Mouse (Mus musculus): ENCODE data around the gene Prkag1. TPM values are rescaled to one million over a fixed set of nuclear protein-coding genes. Genes with fewer than 3 reads are reported as not detected.

Prkag1 gene
- 114 TPM in 2 replicates for polyA plus RNA-seq (2016; fragmentation: Nextera tagmentation; extraction: Ambion mirVana)

DNA sequence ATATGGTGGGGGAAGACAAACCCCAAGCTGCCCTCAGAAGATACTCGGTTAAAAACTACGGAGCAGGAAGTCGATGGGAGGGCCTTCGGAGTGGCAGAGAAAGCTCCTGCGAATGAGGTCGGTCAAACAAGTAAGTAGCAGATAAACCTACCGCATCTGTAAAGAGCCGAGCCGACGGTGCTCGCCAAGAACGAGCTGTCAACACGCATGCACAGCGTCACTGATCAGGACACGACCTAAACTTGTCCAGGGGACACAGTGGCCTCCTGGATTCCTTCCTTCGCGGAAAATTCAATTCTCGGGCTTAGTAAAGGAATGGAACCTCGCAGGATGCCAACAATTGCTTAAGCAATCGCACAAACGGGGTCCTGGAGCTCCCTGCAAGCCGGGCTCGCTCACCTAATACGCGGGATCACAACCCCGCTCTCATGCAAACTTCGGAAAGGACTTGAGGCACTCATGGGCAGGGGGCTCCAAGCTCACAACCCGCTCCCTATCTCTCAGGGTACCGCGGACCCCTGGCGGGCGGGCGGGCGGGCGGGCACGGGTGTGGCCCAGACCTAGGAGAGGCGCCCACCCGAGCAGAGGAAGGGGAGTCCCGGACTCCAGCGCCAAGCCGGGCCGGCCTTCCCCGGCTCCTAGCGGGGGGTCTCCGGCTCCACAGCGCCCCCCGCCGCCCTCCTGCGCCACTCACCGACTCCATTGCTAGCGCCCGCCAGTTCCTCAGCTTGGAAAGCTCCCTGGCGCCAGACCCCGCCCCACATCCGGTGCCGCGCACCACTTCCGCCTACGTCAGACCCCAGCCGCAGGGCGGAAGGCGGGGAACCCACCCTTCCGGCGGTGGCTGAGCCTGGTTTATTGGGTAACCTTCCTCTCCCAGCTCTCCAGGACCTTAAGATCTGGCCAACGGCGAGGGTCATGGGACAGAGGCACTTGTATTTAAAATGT, at the start of gene Prkag1:
Prkag1 (minus strand) TSS at position 786 of the 948 bp plus-strand sequence.
- H3K36me3 ChIP-seq = peaks cover 49% of the 10 kb centered on the region
- H3K9ac ChIP-seq = peak within 1 kb of the TSS; percentile 95
- under 1% methylated on average over 63 of the region's 66 CpGs for WGBS (ENCODE audit: insufficient replicate concordance)
- H3K27ac ChIP-seq = peak within 1 kb of the TSS; percentile 99
- no peaks in the 10 kb centered on the region for H3K27me3 ChIP-seq (replicated peaks)
- peak; percentile 82 for ATAC-seq
- H3K9me3 ChIP-seq (replicated peaks) = no peaks in the 10 kb centered on the region
- H3K4me2 ChIP-seq = peak within 1 kb of the TSS; percentile 77
- H3K4me3 ChIP-seq = peak within 1 kb of the TSS; percentile 83
- H3K4me1 ChIP-seq = peaks cover 81% of the 10 kb centered on the region

DNA sequence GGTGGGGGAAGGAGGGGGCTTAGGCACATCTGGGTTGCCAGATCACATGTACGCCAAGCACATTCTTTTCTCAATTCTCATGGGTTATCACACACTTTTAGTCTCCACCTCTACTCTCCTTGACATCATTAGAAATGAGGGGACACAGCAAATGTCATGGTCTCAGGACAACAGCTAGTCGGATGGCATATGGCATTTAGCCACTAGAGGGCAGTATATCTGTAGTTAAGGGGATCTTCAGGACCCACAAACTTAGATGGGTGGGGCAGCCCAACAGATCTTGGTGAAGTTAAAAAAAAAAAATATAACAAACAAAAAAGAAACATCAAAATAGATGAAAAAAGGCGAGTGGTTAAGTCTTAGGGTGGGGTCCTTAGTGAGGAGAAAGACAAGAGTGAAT, 46.0 kb upstream of the Prkag1 start:
- ATAC-seq = no peak
- 10% methylated on average over 3 of the region's 3 CpGs for WGBS (ENCODE audit: insufficient replicate concordance)
- Histone ChIP-seq H3K9ac (no peak overlapping the region), H3K4me1 (peaks cover 48% of the 10 kb centered on the region), H3K9me3 (replicated peaks) (no peaks in the 10 kb centered on the region), H3K27ac (no peak overlapping the region), H3K36me3 (no peaks in the 10 kb centered on the region), H3K27me3 (replicated peaks) (no peaks in the 10 kb centered on the region), H3K4me3 (no peak overlapping the region), H3K4me2 (no peak overlapping the region)

DNA sequence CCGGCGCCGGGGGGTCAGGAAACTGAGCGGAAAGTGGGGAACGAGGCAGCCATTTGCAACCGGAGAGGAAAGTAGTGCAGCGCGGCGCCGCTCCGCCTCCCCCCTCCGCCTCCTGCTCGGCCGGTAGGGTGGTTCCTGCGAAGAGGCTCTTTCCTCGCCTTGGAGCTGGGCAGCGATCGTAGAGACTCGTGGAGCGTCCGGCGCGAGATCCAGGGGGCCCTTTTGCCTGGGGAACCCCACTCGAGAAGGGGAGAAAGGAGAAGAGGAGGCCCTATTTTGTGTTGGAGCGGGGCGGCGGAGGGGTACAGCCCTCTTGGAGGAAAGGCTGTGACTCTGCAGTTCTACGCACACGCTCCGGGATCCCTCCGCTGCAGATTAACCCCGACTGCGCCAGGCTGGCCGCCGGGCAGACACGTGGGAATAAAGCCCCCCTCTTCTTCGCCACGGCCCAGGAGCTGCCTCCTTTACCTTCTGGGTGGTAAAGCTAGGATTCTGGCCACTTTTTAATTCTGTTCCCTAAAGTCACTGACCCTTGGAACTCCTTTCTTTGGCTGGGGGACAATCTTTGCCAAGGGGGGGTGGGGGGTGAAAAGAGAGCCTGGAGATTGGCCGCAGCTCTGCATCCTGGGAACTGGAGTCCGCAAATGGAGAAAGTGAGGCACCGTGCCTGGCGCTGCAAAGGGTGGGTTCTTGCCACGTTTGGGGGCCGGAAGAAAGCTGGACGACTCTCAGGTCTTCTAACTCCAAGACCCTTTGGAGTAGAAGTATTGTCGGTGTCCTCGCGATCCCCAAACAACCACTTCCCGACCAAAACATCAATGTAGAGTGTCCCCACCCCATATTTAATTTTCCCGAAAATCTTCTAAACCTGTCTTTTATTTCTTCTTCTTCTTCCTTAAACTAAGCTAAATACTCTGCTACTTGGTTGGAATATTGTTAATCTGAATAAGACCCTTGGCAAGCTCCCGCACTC, 40.9 kb upstream of the Prkag1 start:
- Histone ChIP-seq H3K4me1 (peaks cover 51% of the 10 kb centered on the region), H3K27me3 (replicated peaks) (no peaks in the 10 kb centered on the region), H3K9ac (peak overlapping the region; percentile 99), H3K9me3 (replicated peaks) (no peaks in the 10 kb centered on the region), H3K27ac (peak overlapping the region; percentile 95), H3K4me3 (peak overlapping the region; percentile 99), H3K36me3 (peaks cover 1% of the 10 kb centered on the region), H3K4me2 (peak overlapping the region; percentile 96)
- peak; percentile 75 for ATAC-seq
- WGBS (ENCODE audit: insufficient replicate concordance) = 2% methylated on average over 51 of the region's 51 CpGs

DNA sequence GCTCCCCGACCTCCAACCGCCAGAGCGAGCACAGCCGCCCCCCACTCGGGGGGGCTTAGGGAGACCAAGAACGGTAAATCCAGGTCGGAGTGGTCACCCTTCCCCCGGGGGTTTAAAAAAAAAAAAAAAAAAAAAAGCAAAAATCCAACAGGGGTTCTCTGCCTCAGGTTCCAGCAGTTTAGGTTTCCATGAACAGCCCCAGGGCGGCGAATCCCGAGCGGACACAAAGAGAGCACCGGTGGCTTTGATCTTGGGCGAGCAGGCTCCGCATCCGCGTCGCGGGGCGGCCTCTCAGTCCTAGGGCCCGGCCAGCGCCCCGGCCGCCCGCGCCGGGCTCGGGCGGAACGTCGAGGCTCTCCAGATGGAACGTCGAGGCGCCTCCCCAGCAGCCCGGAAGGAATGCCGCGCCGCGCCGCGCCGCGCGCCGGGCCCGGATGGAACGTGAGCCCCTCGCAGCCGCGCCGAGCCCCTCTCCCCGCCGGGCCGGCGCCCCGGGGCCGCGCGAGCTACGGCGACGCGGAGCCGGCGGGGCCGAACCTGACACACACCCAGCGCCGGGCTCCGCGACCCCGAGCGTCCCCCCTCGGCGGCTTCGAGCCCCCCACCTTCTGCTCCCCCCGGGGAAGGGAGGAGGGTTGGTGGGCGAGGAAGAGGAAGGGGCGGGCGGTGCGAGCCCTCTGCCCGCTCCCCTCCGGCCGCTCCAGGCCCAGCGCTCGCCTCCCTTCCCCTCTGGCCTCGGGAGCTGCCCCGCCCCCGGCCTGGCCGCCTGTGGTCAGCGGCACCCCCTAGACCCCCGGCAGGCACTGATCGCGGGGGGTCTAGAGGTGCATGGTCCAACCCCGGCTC, 40.0 kb upstream of the Prkag1 start, which contains the start of gene Kmt2d:
Kmt2d (minus strand) TSS at position 135 of the 846 bp plus-strand sequence.
- H3K27ac ChIP-seq = peak within 1 kb of the TSS; percentile 95
- H3K4me3 ChIP-seq = peak within 1 kb of the TSS; percentile 99
- under 1% methylated on average over 76 of the region's 94 CpGs for WGBS (ENCODE audit: insufficient replicate concordance)
- H3K4me1 ChIP-seq = peaks cover 54% of the 10 kb centered on the region
- H3K9ac ChIP-seq = peak within 1 kb of the TSS; percentile 99
- no peaks in the 10 kb centered on the region for H3K27me3 ChIP-seq (replicated peaks)
- H3K9me3 ChIP-seq (replicated peaks) = no peaks in the 10 kb centered on the region
- H3K36me3 ChIP-seq = peaks cover 10% of the 10 kb centered on the region
- peak; percentile 47 for ATAC-seq
- peak within 1 kb of the TSS; percentile 96 for H3K4me2 ChIP-seq

DNA sequence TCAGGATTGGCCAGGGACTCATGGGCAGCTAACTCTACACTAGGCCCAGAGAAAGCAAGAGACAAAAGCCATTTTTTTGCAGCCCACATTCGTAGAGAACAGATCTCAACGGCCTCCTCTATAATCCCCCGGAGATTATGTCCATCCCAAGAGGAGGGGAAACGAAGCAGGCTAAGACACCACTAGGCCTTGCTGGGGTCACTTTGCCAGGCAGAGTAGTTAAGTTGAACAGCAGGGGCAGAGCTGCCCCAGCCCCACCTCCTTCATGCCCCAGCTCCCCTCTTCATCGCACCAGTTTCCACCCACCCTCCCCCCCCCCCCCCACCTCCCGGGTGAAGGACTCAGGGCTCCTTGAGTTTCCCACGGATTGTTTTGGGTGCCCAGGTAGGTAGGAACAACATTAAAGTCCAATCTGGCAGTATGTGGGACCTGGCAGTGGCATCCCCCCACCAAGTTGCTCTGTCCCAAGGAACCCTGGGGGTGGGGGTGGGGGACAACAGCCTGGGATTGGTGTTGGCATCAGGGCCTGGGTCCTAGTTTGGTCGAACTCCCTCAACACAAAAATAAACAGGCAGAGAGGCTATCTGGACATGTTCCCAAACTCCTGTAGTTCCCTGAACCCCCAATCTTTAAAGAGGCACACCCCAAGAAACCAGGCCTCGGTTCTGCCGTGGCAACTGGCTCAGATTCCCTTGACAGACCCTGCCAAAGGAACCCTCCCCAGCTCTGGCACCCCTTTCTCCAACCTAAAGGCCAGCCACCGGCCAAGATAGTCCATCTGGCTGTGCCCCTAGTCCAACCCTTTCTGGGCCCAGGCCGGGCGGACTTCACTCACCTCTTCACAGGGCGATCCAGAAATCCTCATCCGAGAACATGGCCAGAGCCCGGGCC, 39.1 kb upstream of the Prkag1 start:
- peaks cover 54% of the 10 kb centered on the region for H3K4me1 ChIP-seq
- ATAC-seq = no peak

DNA sequence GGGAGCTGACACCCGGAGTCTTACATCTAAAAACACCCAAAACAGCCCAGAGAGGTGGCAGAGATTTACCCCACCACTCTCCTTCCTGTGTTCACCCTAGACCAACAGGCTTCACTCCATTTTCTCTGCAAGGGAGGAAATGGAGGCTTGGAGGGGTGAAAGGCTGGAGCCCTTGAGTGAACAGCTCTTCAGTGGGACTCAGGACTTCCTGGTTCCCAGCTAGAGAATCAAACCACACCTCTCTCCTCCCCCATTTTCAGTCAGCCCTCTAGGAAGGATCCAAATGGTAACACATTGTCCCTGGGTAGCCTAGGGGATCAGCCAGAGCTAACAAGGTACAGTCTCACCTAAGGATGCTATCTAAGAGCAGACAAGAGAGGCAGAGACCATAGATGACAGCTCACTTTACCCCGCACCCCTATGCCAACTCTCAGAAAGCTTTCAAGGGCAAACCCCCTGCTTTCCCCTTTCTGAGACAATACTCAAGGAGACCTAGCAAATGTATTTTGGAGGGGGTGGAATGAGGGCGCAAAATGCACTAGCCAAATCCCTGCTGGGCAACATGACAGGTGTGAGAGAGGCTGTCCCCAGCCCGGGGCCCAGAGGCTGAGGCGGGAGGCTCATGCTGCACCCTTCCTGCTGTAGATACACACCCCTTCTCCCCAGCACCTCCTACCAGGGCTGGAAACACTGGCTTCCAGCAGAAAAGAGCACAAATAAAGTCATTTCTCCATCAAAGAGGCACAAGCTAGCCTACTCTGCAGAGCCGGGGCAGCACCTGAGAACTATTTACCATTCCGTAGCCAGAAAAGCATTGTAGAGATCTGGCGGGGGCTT, 38.2 kb upstream of the Prkag1 start:
- H3K36me3 ChIP-seq = peaks cover 28% of the 10 kb centered on the region
- H3K4me1 ChIP-seq = peaks cover 54% of the 10 kb centered on the region
- 7% methylated on average over 8 of the region's 8 CpGs for WGBS (ENCODE audit: insufficient replicate concordance)

More for the DNA sequence above, 39.1 kb upstream of the Prkag1 start:
- WGBS (ENCODE audit: insufficient replicate concordance) = 2% methylated on average over 14 of the region's 16 CpGs
- H3K36me3 ChIP-seq = peaks cover 19% of the 10 kb centered on the region
- peak overlapping the region; percentile 99 for H3K4me3 ChIP-seq
- H3K9ac ChIP-seq = peak overlapping the region; percentile 99
- H3K4me2 ChIP-seq = peak overlapping the region; percentile 96
- H3K9me3 ChIP-seq (replicated peaks) = no peaks in the 10 kb centered on the region
- peak overlapping the region; percentile 95 for H3K27ac ChIP-seq
- H3K27me3 ChIP-seq (replicated peaks) = no peaks in the 10 kb centered on the region

DNA sequence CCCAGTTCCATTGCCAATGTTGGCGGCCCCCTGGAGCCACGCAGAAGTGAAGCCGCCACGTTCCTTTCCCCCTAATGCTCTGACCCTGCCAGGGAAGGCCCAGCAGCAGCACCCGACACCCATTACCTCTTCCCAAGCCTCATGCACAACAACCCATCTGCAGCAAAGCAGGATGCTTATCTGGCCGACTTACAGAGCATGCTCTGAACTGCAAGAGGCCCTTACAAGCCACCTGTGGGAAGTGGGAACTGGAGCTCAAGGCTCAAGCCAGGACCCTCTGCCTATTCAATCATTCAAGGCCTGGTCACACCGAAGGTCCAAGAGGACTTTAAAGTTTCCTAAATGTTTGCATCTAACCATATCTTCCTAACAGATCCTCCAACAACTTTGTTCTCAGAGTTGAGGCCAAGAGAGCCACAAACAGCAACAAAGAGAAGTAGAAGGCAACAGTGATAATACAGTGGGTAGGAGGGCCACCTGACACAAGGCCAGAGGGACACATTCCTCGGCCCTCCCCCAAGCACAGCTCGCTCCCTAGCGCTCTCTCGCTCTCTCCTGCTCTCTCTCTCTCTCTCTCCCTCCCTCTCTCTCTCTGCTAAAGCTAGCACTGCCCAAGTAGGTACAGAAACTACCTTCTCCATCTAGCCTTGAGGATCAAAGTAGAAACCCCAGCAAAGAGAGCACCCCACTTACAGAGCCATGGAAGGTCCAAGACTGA, 37.2 kb upstream of the Prkag1 start:
- H3K27ac ChIP-seq = peak overlapping the region; percentile 95
- H3K4me1 ChIP-seq = peaks cover 54% of the 10 kb centered on the region
- no peaks in the 10 kb centered on the region for H3K9me3 ChIP-seq (replicated peaks)
- H3K36me3 ChIP-seq = peaks cover 38% of the 10 kb centered on the region
- 35% methylated on average over 11 of the region's 11 CpGs for WGBS (ENCODE audit: insufficient replicate concordance)
- ATAC-seq = no peak
- H3K27me3 ChIP-seq (replicated peaks) = no peaks in the 10 kb centered on the region
- H3K4me2 ChIP-seq = peak overlapping the region; percentile 96
- H3K4me3 ChIP-seq = peak overlapping the region; percentile 99
- peak overlapping the region; percentile 99 for H3K9ac ChIP-seq

More for the DNA sequence above, 38.2 kb upstream of the Prkag1 start:
- Histone ChIP-seq H3K4me3 (peak overlapping the region; percentile 99), H3K9ac (peak overlapping the region; percentile 99), H3K27me3 (replicated peaks) (no peaks in the 10 kb centered on the region), H3K9me3 (replicated peaks) (no peaks in the 10 kb centered on the region), H3K27ac (peak overlapping the region; percentile 95), H3K4me2 (peak overlapping the region; percentile 96)
- peak; percentile 43; the same call in 1 of the 2 replicates for ATAC-seq

- Histone ChIP-seq H3K4me1 (peaks cover 42% of the 10 kb centered on the region), H3K9ac (peak overlapping the region; percentile 99), H3K36me3 (peaks cover 50% of the 10 kb centered on the region), H3K4me2 (peak overlapping the region; percentile 96), H3K4me3 (peak overlapping the region; percentile 99), H3K27me3 (replicated peaks) (no peaks in the 10 kb centered on the region), H3K27ac (peak overlapping the region; percentile 95), H3K9me3 (replicated peaks) (no peaks in the 10 kb centered on the region)
- no peak for ATAC-seq
- 29% methylated on average over 6 of the region's 6 CpGs for WGBS (ENCODE audit: insufficient replicate concordance)
These were observed 36.0 kb upstream of the Prkag1 start for GRCm38 (mm10) chr15:98867321-98867720.

DNA sequence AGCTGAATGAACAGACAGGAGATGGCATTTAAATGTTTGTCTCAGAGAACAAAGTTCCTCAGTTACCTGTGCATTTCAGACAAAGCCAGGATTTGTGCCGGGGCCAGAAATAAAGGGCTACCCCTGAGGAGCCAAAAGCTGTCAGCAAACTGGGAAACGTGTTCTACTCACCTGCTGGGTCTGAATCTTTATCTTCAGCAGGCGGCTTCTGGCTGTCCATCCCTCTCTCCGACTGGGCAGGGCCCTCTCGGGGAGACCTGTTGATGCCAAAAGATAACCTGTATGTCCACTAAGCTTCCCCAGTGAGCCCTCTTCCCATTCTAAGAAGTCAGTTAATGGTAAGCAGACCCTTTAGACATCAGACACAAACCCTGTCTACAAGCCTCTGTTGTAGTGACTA, 35.2 kb upstream of the Prkag1 start:
- H3K27ac ChIP-seq = peak overlapping the region; percentile 26; the same call in 1 of the 2 replicates
- H3K4me1 ChIP-seq = peaks cover 41% of the 10 kb centered on the region
- H3K4me3 ChIP-seq = no peak overlapping the region
- no peak overlapping the region for H3K9ac ChIP-seq
- H3K27me3 ChIP-seq (replicated peaks) = no peaks in the 10 kb centered on the region
- H3K9me3 ChIP-seq (replicated peaks) = no peaks in the 10 kb centered on the region
- 78% methylated on average over 5 of the region's 5 CpGs for WGBS (ENCODE audit: insufficient replicate concordance)
- no peak for ATAC-seq
- no peak overlapping the region; the same call in 1 of the 2 replicates for H3K4me2 ChIP-seq
- H3K36me3 ChIP-seq = peaks cover 58% of the 10 kb centered on the region

All from liver, embryonic 12.5 days (tissue).